Mouse (Mus musculus) MEL (cell line): ENCODE measurements around the gene Dmac2. TPM values are rescaled to one million over a fixed set of nuclear protein-coding genes. Genes with fewer than 3 reads are reported as not detected.
A peak's percentile ranks its signal among the peaks of the same experiment; 100 is the strongest.

Experiments used
- DNase-seq: peaks from one replicate; pipeline ENCODE4 v3.0.0; 2011; ENCODE audit warnings: low read depth, low spot score
- H3K27ac ChIP-seq: 2 replicates; pipeline ENCODE4 v1.5.1; 2012; ENCODE audit warnings: low read depth, mild to moderate bottlenecking, control low read depth, low read length, moderate library complexity; ENCODE audit not compliant: control insufficient read depth
- H3K27me3 ChIP-seq, 2 experiments: fragments of 150-350 bp in 1 of 2; sonication (generic) in 1 of 2; 2 replicates each; pipeline ENCODE4 v1.6.1; 2012; ENCODE audit warnings: low read length in 2 of 2, mild to moderate bottlenecking in 2 of 2, improper control_type of control experiment in 1 of 2, moderate library complexity in 1 of 2; ENCODE audit not compliant: insufficient read depth in 2 of 2, control insufficient read depth in 1 of 2
- H3K36me3 ChIP-seq, 2 experiments: 2 replicates each; pipeline ENCODE4 v1.6.1; 2012 to 2014; ENCODE audit warnings: low read length in 2 of 2, improper control_type of control experiment in 1 of 2, inconsistent platforms in 1 of 2, mild to moderate bottlenecking in 1 of 2; ENCODE audit not compliant: insufficient read depth in 2 of 2, control insufficient read depth in 1 of 2
- H3K4me1 ChIP-seq, 2 experiments: fragments of 150-350 bp in 1 of 2; sonication (generic) in 1 of 2; 2 replicates each; pipeline ENCODE4 v1.6.1; 2012; ENCODE audit warnings: low read length in 2 of 2, improper control_type of control experiment in 1 of 2, mild to moderate bottlenecking in 1 of 2; ENCODE audit not compliant: insufficient read depth in 2 of 2, control insufficient read depth in 1 of 2
- H3K4me3 ChIP-seq, 2 experiments: fragments of 150-350 bp in 1 of 2; sonication (generic) in 1 of 2; 2 replicates each; pipeline ENCODE4 v1.5.1; 2012; ENCODE audit warnings: low read depth in 2 of 2, low read length in 2 of 2, mild to moderate bottlenecking in 2 of 2, moderate library complexity in 2 of 2, control low read depth in 1 of 2, improper control_type of control experiment in 1 of 2; ENCODE audit not compliant: control insufficient read depth in 1 of 2, insufficient read depth in 1 of 2
- H3K79me2 ChIP-seq: 2 replicates; pipeline ENCODE4 v1.6.1; 2012; ENCODE audit warnings: mild to moderate bottlenecking, low read length, moderate library complexity; ENCODE audit not compliant: control insufficient read depth, poor library complexity, insufficient read depth
- H3K9ac ChIP-seq: 2 replicates; pipeline ENCODE4 v1.6.1; 2012; ENCODE audit warnings: low read depth, mild to moderate bottlenecking, control low read depth, low read length, moderate library complexity; ENCODE audit not compliant: control insufficient read depth, poor library complexity, severe bottlenecking
- H3K9me3 ChIP-seq: fragments of 150-350 bp; sonication (generic); replicated peaks from 2 replicates; pipeline ENCODE4 v1.6.1; 2012; ENCODE audit warnings: mild to moderate bottlenecking, low read length, improper control_type of control experiment, moderate library complexity; ENCODE audit not compliant: insufficient read depth
- CHD2 ChIP-seq: IDR thresholded peaks from 2 replicates; pipeline ENCODE4 v1.6.1; 2011; ENCODE audit warnings: low read length, improper control_type of control experiment
- CTCF ChIP-seq, 3 experiments: IDR thresholded peaks in 2 of 3; conservative IDR thresholded peaks in 1 of 3; 2 replicates each; pipeline ENCODE4 v1.5.1; 2011 to 2012; ENCODE audit warnings: low read length in 3 of 3, low read depth in 2 of 3, mild to moderate bottlenecking in 2 of 3, improper control_type of control experiment in 1 of 3, inconsistent platforms in 1 of 3, mixed read lengths in 1 of 3, moderate library complexity in 1 of 3; ENCODE audit not compliant: control insufficient read depth in 1 of 3, insufficient read depth in 1 of 3, poor library complexity in 1 of 3, severe bottlenecking in 1 of 3
- E2F4 ChIP-seq: IDR thresholded peaks from 2 replicates; pipeline ENCODE4 v1.6.1; 2011; ENCODE audit warnings: low read depth, low read length, improper control_type of control experiment, borderline replicate concordance
- ELF1 ChIP-seq: IDR thresholded peaks from 2 replicates; pipeline ENCODE4 v1.6.1; 2014; ENCODE audit warnings: low read depth, mild to moderate bottlenecking, inconsistent platforms, low read length, improper control_type of control experiment, moderate library complexity
- EP300 ChIP-seq, 2 experiments: IDR thresholded peaks; 2 replicates each; pipeline ENCODE4 v1.6.1; 2011; ENCODE audit warnings: improper control_type of control experiment in 2 of 2, low read length in 2 of 2, low read depth in 1 of 2, mild to moderate bottlenecking in 1 of 2
- GABPA ChIP-seq: IDR thresholded peaks from 2 replicates; pipeline ENCODE4 v1.6.1; 2012; ENCODE audit warnings: low read depth, mild to moderate bottlenecking, inconsistent platforms, low read length, improper control_type of control experiment, moderate library complexity
- GATA1 ChIP-seq: IDR thresholded peaks from 2 replicates; pipeline ENCODE4 v1.6.1; 2011; ENCODE audit warnings: low read depth, low read length, improper control_type of control experiment
- HCFC1 ChIP-seq: IDR thresholded peaks from 2 replicates; pipeline ENCODE4 v1.6.1; 2012; ENCODE audit warnings: low read depth, mild to moderate bottlenecking, inconsistent platforms, low read length, improper control_type of control experiment, moderate library complexity
- JUND ChIP-seq: IDR thresholded peaks from 2 replicates; pipeline ENCODE4 v1.6.1; 2011; ENCODE audit warnings: low read depth, mild to moderate bottlenecking, improper control_type of control experiment, low read length
- KAT2A ChIP-seq: conservative IDR thresholded peaks from 2 replicates; pipeline ENCODE4 v1.6.1; 2012; ENCODE audit warnings: low read depth, low read length, improper control_type of control experiment, inconsistent platforms
- MAFK ChIP-seq: IDR thresholded peaks from 2 replicates; pipeline ENCODE4 v1.6.1; 2011; ENCODE audit warnings: low read depth, mild to moderate bottlenecking, low read length, improper control_type of control experiment, borderline replicate concordance
- MAX ChIP-seq: IDR thresholded peaks from 2 replicates; pipeline ENCODE4 v1.6.1; 2011; ENCODE audit warnings: low read length, improper control_type of control experiment
- MEF2A ChIP-seq: IDR thresholded peaks from 2 replicates; pipeline ENCODE4 v1.6.1; 2014; ENCODE audit warnings: low read depth, mild to moderate bottlenecking, inconsistent platforms, low read length, improper control_type of control experiment; ENCODE audit not compliant: poor library complexity, insufficient replicate concordance, severe bottlenecking; ENCODE audit errors: extremely low read depth
- MYB ChIP-seq: IDR thresholded peaks from 2 replicates; pipeline ENCODE4 v1.6.1; 2011; ENCODE audit warnings: mild to moderate bottlenecking, low read depth, low read length, improper control_type of control experiment
- NELFE ChIP-seq: IDR thresholded peaks from 2 replicates; pipeline ENCODE4 v1.6.1; 2011; ENCODE audit warnings: low read depth, low read length, improper control_type of control experiment
- NRF1 ChIP-seq: IDR thresholded peaks from 2 replicates; pipeline ENCODE4 v1.6.1; 2014; ENCODE audit warnings: low read depth, mild to moderate bottlenecking, inconsistent platforms, low read length, improper control_type of control experiment, moderate library complexity; ENCODE audit not compliant: poor library complexity, insufficient read depth, severe bottlenecking
- POLR2AphosphoS2 ChIP-seq: IDR thresholded peaks from 2 replicates; pipeline ENCODE4 v1.6.1; 2011; ENCODE audit warnings: low read length, improper control_type of control experiment
- POLR2AphosphoS5 ChIP-seq: IDR thresholded peaks from 2 replicates; pipeline ENCODE4 v1.6.1; 2012; ENCODE audit warnings: low read depth, borderline replicate concordance, mild to moderate bottlenecking, inconsistent platforms, low read length, moderate library complexity, mixed read lengths
- RCOR1 ChIP-seq: IDR thresholded peaks from 2 replicates; pipeline ENCODE4 v1.6.1; 2012; ENCODE audit warnings: low read depth, mild to moderate bottlenecking, inconsistent platforms, low read length, improper control_type of control experiment
- SMC3 ChIP-seq: IDR thresholded peaks from 2 replicates; pipeline ENCODE4 v1.6.1; 2011; ENCODE audit warnings: low read depth, low read length, improper control_type of control experiment
- TBP ChIP-seq: IDR thresholded peaks from 2 replicates; pipeline ENCODE4 v1.8.0; 2011; ENCODE audit warnings: low read depth, low read length, improper control_type of control experiment
- TCF12 ChIP-seq: IDR thresholded peaks from 2 replicates; pipeline ENCODE4 v1.6.1; 2014; ENCODE audit warnings: low read depth, mild to moderate bottlenecking, inconsistent platforms, low read length, improper control_type of control experiment, moderate library complexity
- UBTF ChIP-seq: IDR thresholded peaks from 2 replicates; pipeline ENCODE4 v1.6.1; 2012; ENCODE audit warnings: low read depth, mild to moderate bottlenecking, inconsistent platforms, low read length, improper control_type of control experiment, moderate library complexity, borderline replicate concordance; ENCODE audit not compliant: insufficient read depth
- USF1 ChIP-seq: IDR thresholded peaks from 2 replicates; pipeline ENCODE4 v1.6.1; 2014; ENCODE audit warnings: low read depth, mild to moderate bottlenecking, inconsistent platforms, low read length, improper control_type of control experiment, moderate library complexity
- USF2 ChIP-seq, 2 experiments: IDR thresholded peaks; 2 replicates each; pipeline ENCODE4 v1.6.1; 2011 to 2012; ENCODE audit warnings: improper control_type of control experiment in 2 of 2, low read length in 2 of 2, borderline replicate concordance in 1 of 2, inconsistent platforms in 1 of 2, low read depth in 1 of 2, mild to moderate bottlenecking in 1 of 2; ENCODE audit not compliant: insufficient read depth in 1 of 2
- ZKSCAN1 ChIP-seq: IDR thresholded peaks from 2 replicates; pipeline ENCODE4 v1.6.1; 2012; ENCODE audit warnings: low read depth, mild to moderate bottlenecking, inconsistent platforms, low read length, improper control_type of control experiment, moderate library complexity
- ZMIZ1 ChIP-seq: IDR thresholded peaks from 2 replicates; pipeline ENCODE4 v1.6.1; 2012; ENCODE audit warnings: low read depth, mild to moderate bottlenecking, inconsistent platforms, low read length, improper control_type of control experiment, moderate library complexity
- ZNF384 ChIP-seq: IDR thresholded peaks from 2 replicates; pipeline ENCODE4 v1.6.1; 2012; ENCODE audit warnings: low read depth, mild to moderate bottlenecking, inconsistent platforms, low read length, improper control_type of control experiment
- polyA plus RNA-seq, 2 experiments: library from polyadenylated mRNA; stranded (reverse) in 1 of 2; unstranded in 1 of 2; fragments of >175 nt in 1 of 2; fragments of >200 nt in 1 of 2; gene quantifications; 2 replicates each; pipeline versions ENCODE4 v1.2.1 to v1.2.4; 2012; ENCODE audit warnings: low replicate concordance in 2 of 2, low read depth in 1 of 2; ENCODE audit not compliant: insufficient read length in 2 of 2, insufficient read depth in 1 of 2, missing spikeins in 1 of 2
- total RNA-seq: library from RNA; depleted of rRNA; stranded (reverse); fragments of 300-350 nt; gene quantifications from 2 replicates; pipeline ENCODE4 v1.2.3, GENCODE M21; 2012

The Dmac2 gene
- total and polyA plus RNA-seq, 3 experiments, result 14.8 to 32.8 TPM; not detected in 1

GRCm38 (mm10) chr7:25651281-25651680 is 32.1 kb downstream of the Dmac2 start (continued):
- peak in 1 of 2 experiments; percentile 12; a peak in 1 of 4 replicates for TF ChIP-seq EP300 (IDR thresholded peaks at IDR 0.05; ENCODE audit: low read depth in 1 of 2, low read length in 2 of 2)
- TF ChIP-seq USF1, result no peak
- 0 out of 2 replicates have a peak, but pooled peaks have one; percentile 20 for TF ChIP-seq TBP
- TF ChIP-seq NRF1, result 0 out of 2 replicates have a peak, but pooled peaks have one; percentile 8
- no peak for TF ChIP-seq GABPA
- no peak for TF ChIP-seq POLR2AphosphoS2
- no peak for TF ChIP-seq POLR2AphosphoS5
- TF ChIP-seq SMC3, result peak; percentile 45
- TF ChIP-seq NELFE, result no peak
- TF ChIP-seq ZMIZ1, result no peak
- 0 out of 2 replicates have a peak, but pooled peaks have one; percentile 14 for TF ChIP-seq RCOR1

- Histone ChIP-seq H3K9me3 (no peaks in the 10 kb centered on the region), H3K36me3 (no peaks in the 10 kb centered on the region), H3K4me3 (peak overlapping the region; percentile 24 to 46), H3K27me3 (no peaks in the 10 kb centered on the region), H3K79me2 (no peaks in the 10 kb centered on the region), H3K4me1 (no peaks in the 10 kb centered on the region), H3K9ac (peak overlapping the region; percentile 49), H3K27ac (no peak overlapping the region)
- DNase-seq, result peak; percentile 63
- TF ChIP-seq GATA1 (0 out of 2 replicates have a peak, but pooled peaks have one; percentile 9), CTCF (IDR thresholded peaks at IDR 0.05 in 2 of 3, conservative IDR thresholded peaks at IDR 0.05 in 1 of 3; ENCODE audit: control insufficient read depth in 1 of 3, insufficient read depth in 1 of 3, low read depth in 2 of 3, low read length in 3 of 3, poor library complexity in 1 of 3, severe bottlenecking in 1 of 3) (no peak), SMC3 (no peak), CHD2 (no peak), MYB (no peak), TCF12 (0 out of 2 replicates have a peak, but pooled peaks have one; percentile 3), ZNF384 (peak; percentile 36; the same call in 1 of the 2 replicates), HCFC1 (no peak), MAFK (no peak), USF2 (IDR thresholded peaks at IDR 0.05; ENCODE audit: borderline replicate concordance in 1 of 2, insufficient read depth in 1 of 2, low read depth in 1 of 2, low read length in 2 of 2) (no peak), KAT2A (no peak), E2F4 (no peak), MAX (no peak), MEF2A (no peak), ELF1 (no peak), JUND (no peak), GABPA (no peak), UBTF (no peak), EP300 (IDR thresholded peaks at IDR 0.05; ENCODE audit: low read depth in 1 of 2, low read length in 2 of 2) (peak in 1 of 2 experiments; percentile 19; a peak in 1 of 4 replicates), ZKSCAN1 (no peak)
Observed at GRCm38 (mm10) chr7:25652244-25652759, 33.1 kb downstream of the Dmac2 start.
